Mouse (Mus musculus): ENCODE data around the gene Hadh. TPM values are rescaled to one million over a fixed set of nuclear protein-coding genes. Genes with fewer than 3 reads are reported as not detected.

Hadh gene
- total and polyA plus RNA-seq, 3 experiments: 39.1 to 66.9 TPM; not detected in 1

- Histone ChIP-seq H3K9ac (ENCODE audit: control insufficient read depth, low read depth, low read length, poor library complexity, severe bottlenecking) (no peak overlapping the region), H3K9me3 (replicated peaks; ENCODE audit: insufficient read depth, low read length) (no peaks in the 10 kb centered on the region), H3K4me3 (ENCODE audit: control insufficient read depth in 1 of 2, insufficient read depth in 1 of 2, low read depth in 2 of 2, low read length in 2 of 2) (no peak overlapping the region), H3K27me3 (ENCODE audit: control insufficient read depth in 1 of 2, insufficient read depth in 2 of 2, low read length in 2 of 2) (no peaks in the 10 kb centered on the region), H3K36me3 (ENCODE audit: control insufficient read depth in 1 of 2, insufficient read depth in 2 of 2, low read length in 2 of 2) (no peaks in the 10 kb centered on the region), H3K27ac (ENCODE audit: control insufficient read depth, low read depth, low read length) (no peak overlapping the region), H3K79me2 (ENCODE audit: control insufficient read depth, insufficient read depth, low read length, poor library complexity) (no peaks in the 10 kb centered on the region), H3K4me1 (ENCODE audit: control insufficient read depth in 1 of 2, insufficient read depth in 2 of 2, low read length in 2 of 2) (no peaks in the 10 kb centered on the region)
- DNase-seq (ENCODE audit: low read depth, low spot score): peak; percentile 76
- TF ChIP-seq ZC3H11A (IDR thresholded peaks at IDR 0.05; ENCODE audit: low read depth, low read length) (peak; percentile 71), RAD21 (IDR thresholded peaks at IDR 0.05; ENCODE audit: low read depth, low read length) (peak; percentile 83), SMC3 (IDR thresholded peaks at IDR 0.05; ENCODE audit: low read depth, low read length) (peak; percentile 88), CTCF (IDR thresholded peaks at IDR 0.05 in 2 of 3, conservative IDR thresholded peaks at IDR 0.05 in 1 of 3; ENCODE audit: control insufficient read depth in 1 of 3, insufficient read depth in 1 of 3, low read depth in 2 of 3, low read length in 3 of 3, poor library complexity in 1 of 3, severe bottlenecking in 1 of 3) (peak; percentile 47 to 84 (median 80)), MYB (IDR thresholded peaks at IDR 0.05; ENCODE audit: low read depth, low read length) (no peak)
Observed at GRCm38 (mm10) chr3:131237785-131238633, 33.9 kb downstream of the Hadh start.

GRCm38 (mm10) chr3:131237061-131237460 lies 34.8 kb downstream of the Hadh start:
- no peaks in the 10 kb centered on the region for H3K9me3 ChIP-seq (replicated peaks; ENCODE audit: insufficient read depth, low read length)
- H3K79me2 ChIP-seq (ENCODE audit: control insufficient read depth, insufficient read depth, low read length, poor library complexity): no peaks in the 10 kb centered on the region
- no peak overlapping the region for H3K4me3 ChIP-seq (ENCODE audit: control insufficient read depth in 1 of 2, insufficient read depth in 1 of 2, low read depth in 2 of 2, low read length in 2 of 2)
- H3K4me1 ChIP-seq (ENCODE audit: control insufficient read depth in 1 of 2, insufficient read depth in 2 of 2, low read length in 2 of 2): no peaks in the 10 kb centered on the region
- no peak for DNase-seq (ENCODE audit: low read depth, low spot score)
- H3K36me3 ChIP-seq (ENCODE audit: control insufficient read depth in 1 of 2, insufficient read depth in 2 of 2, low read length in 2 of 2): no peaks in the 10 kb centered on the region
- no peak overlapping the region for H3K9ac ChIP-seq (ENCODE audit: control insufficient read depth, low read depth, low read length, poor library complexity, severe bottlenecking)
- TF ChIP-seq TBP (IDR thresholded peaks at IDR 0.05; ENCODE audit: low read depth, low read length) (no peak), USF1 (IDR thresholded peaks at IDR 0.05; ENCODE audit: low read depth, low read length) (no peak), GATA1 (IDR thresholded peaks at IDR 0.05; ENCODE audit: low read depth, low read length) (no peak), CTCF (IDR thresholded peaks at IDR 0.05 in 2 of 3, conservative IDR thresholded peaks at IDR 0.05 in 1 of 3; ENCODE audit: control insufficient read depth in 1 of 3, insufficient read depth in 1 of 3, low read depth in 2 of 3, low read length in 3 of 3, poor library complexity in 1 of 3, severe bottlenecking in 1 of 3) (no peak), EP300 (IDR thresholded peaks at IDR 0.05; ENCODE audit: low read depth in 1 of 2, low read length in 2 of 2) (no peak), JUND (IDR thresholded peaks at IDR 0.05; ENCODE audit: low read depth, low read length) (no peak), ZMIZ1 (IDR thresholded peaks at IDR 0.05; ENCODE audit: low read depth, low read length) (no peak), ZNF384 (IDR thresholded peaks at IDR 0.05; ENCODE audit: low read depth, low read length) (no peak), MEF2A (IDR thresholded peaks at IDR 0.05; ENCODE audit: extremely low read depth, insufficient replicate concordance, low read depth, low read length, poor library complexity, severe bottlenecking) (no peak), ZC3H11A (IDR thresholded peaks at IDR 0.05; ENCODE audit: low read depth, low read length) (no peak), TAL1 (IDR thresholded peaks at IDR 0.05; ENCODE audit: low read length) (no peak), ETS1 (IDR thresholded peaks at IDR 0.05; ENCODE audit: low read depth, low read length) (no peak), RAD21 (IDR thresholded peaks at IDR 0.05; ENCODE audit: low read depth, low read length) (no peak), KAT2A (conservative IDR thresholded peaks at IDR 0.05; ENCODE audit: low read depth, low read length) (no peak)
- H3K27ac ChIP-seq (ENCODE audit: control insufficient read depth, low read depth, low read length): no peak overlapping the region
- no peaks in the 10 kb centered on the region for H3K27me3 ChIP-seq (ENCODE audit: control insufficient read depth in 1 of 2, insufficient read depth in 2 of 2, low read length in 2 of 2)

Measured in MEL (cell line).